Mouse (Mus musculus) cortical plate, adult 2 months (tissue): ENCODE measurements around the gene Wnt1.
A peak's percentile ranks its signal among the peaks of the same experiment; 100 is the strongest.

ENCODE experiments used
- CTCF ChIP-seq: fragments of 200-500 bp; IDR thresholded peaks from 2 replicates; pipeline ENCODE4 v1.5.1; 2011; ENCODE audit warnings: mild to moderate bottlenecking, control low read depth, low read length; ENCODE audit not compliant: insufficient read depth; ENCODE audit errors: extremely low read depth
- POLR2A ChIP-seq: fragments of 200-500 bp; IDR thresholded peaks from 2 replicates; pipeline ENCODE4 v1.6.1; 2011; ENCODE audit warnings: mild to moderate bottlenecking, low read length, control low read depth; ENCODE audit not compliant: insufficient read depth; ENCODE audit errors: extremely low read depth

DNA sequence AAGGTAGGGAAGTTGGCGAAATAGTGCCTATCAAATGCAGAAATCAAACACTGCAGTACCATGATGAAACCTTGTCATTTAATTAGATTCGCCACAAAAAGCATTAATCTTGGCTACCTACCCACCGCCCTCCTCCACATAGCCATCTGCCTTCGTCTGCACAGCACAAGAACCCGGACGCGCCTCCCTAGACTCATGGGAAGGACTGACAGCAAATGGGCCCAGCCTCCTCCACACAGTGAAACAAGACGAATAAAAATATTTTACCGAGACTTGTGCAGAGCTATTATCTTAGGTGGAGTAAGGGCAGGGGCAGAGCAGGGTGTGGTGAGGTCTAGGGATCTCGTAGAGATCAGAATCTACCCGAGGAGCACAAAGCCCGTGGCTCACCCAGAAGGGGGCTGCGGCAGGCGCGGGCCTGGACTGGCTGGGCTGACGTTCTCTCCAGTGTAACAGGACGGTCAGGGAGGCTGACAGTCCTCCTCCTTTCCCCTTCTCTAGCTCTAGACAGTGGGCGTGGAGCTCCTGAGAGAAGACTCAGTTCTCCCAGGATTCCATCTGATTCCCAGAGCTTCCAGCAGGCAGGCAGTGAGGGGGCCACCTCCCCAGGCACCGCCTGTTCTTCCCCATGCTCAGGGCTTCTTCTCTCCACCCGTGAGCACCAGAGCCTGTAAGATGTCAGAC is 23.2 kb downstream of the Wnt1 start:
- no peak for TF ChIP-seq CTCF
- TF ChIP-seq POLR2A = peak; percentile 46; the same call in 1 of the 2 replicates
